Mouse (Mus musculus) MEL (cell line): ENCODE results near the gene Hoxa5.

ENCODE experiments used
- CHD1 ChIP-seq: IDR thresholded peaks from 2 replicates; pipeline ENCODE4 v1.6.1; 2012; ENCODE audit warnings: low read depth, mild to moderate bottlenecking, inconsistent platforms, low read length, improper control_type of control experiment
- CHD2 ChIP-seq: IDR thresholded peaks from 2 replicates; pipeline ENCODE4 v1.6.1; 2011; ENCODE audit warnings: low read length, improper control_type of control experiment
- CTCF ChIP-seq, 3 experiments: IDR thresholded peaks in 2 of 3; conservative IDR thresholded peaks in 1 of 3; 2 replicates each; pipeline ENCODE4 v1.5.1; 2011 to 2012; ENCODE audit warnings: low read length in 3 of 3, low read depth in 2 of 3, mild to moderate bottlenecking in 2 of 3, improper control_type of control experiment in 1 of 3, inconsistent platforms in 1 of 3, mixed read lengths in 1 of 3, moderate library complexity in 1 of 3; ENCODE audit not compliant: control insufficient read depth in 1 of 3, insufficient read depth in 1 of 3, poor library complexity in 1 of 3, severe bottlenecking in 1 of 3
- E2F4 ChIP-seq: IDR thresholded peaks from 2 replicates; pipeline ENCODE4 v1.6.1; 2011; ENCODE audit warnings: low read depth, low read length, improper control_type of control experiment, borderline replicate concordance
- ELF1 ChIP-seq: IDR thresholded peaks from 2 replicates; pipeline ENCODE4 v1.6.1; 2014; ENCODE audit warnings: low read depth, mild to moderate bottlenecking, inconsistent platforms, low read length, improper control_type of control experiment, moderate library complexity
- MXI1 ChIP-seq: IDR thresholded peaks from 2 replicates; pipeline ENCODE4 v1.6.1; 2011; ENCODE audit warnings: mild to moderate bottlenecking, low read depth, low read length, improper control_type of control experiment
- POLR2A ChIP-seq, 2 experiments: IDR thresholded peaks; 2 replicates each; pipeline ENCODE4 v1.6.1; 2011 to 2012; ENCODE audit warnings: low read length in 2 of 2, mild to moderate bottlenecking in 2 of 2, control low read depth in 1 of 2, improper control_type of control experiment in 1 of 2, low read depth in 1 of 2, moderate library complexity in 1 of 2; ENCODE audit not compliant: control insufficient read depth in 1 of 2, insufficient read depth in 1 of 2, poor library complexity in 1 of 2
- SMC3 ChIP-seq: IDR thresholded peaks from 2 replicates; pipeline ENCODE4 v1.6.1; 2011; ENCODE audit warnings: low read depth, low read length, improper control_type of control experiment
- TCF12 ChIP-seq: IDR thresholded peaks from 2 replicates; pipeline ENCODE4 v1.6.1; 2014; ENCODE audit warnings: low read depth, mild to moderate bottlenecking, inconsistent platforms, low read length, improper control_type of control experiment, moderate library complexity
- USF1 ChIP-seq: IDR thresholded peaks from 2 replicates; pipeline ENCODE4 v1.6.1; 2014; ENCODE audit warnings: low read depth, mild to moderate bottlenecking, inconsistent platforms, low read length, improper control_type of control experiment, moderate library complexity
- ZC3H11A ChIP-seq: IDR thresholded peaks from 2 replicates; pipeline ENCODE4 v1.6.1; 2012; ENCODE audit warnings: low read depth, mild to moderate bottlenecking, inconsistent platforms, low read length, improper control_type of control experiment
- ZMIZ1 ChIP-seq: IDR thresholded peaks from 2 replicates; pipeline ENCODE4 v1.6.1; 2012; ENCODE audit warnings: low read depth, mild to moderate bottlenecking, inconsistent platforms, low read length, improper control_type of control experiment, moderate library complexity

DNA sequence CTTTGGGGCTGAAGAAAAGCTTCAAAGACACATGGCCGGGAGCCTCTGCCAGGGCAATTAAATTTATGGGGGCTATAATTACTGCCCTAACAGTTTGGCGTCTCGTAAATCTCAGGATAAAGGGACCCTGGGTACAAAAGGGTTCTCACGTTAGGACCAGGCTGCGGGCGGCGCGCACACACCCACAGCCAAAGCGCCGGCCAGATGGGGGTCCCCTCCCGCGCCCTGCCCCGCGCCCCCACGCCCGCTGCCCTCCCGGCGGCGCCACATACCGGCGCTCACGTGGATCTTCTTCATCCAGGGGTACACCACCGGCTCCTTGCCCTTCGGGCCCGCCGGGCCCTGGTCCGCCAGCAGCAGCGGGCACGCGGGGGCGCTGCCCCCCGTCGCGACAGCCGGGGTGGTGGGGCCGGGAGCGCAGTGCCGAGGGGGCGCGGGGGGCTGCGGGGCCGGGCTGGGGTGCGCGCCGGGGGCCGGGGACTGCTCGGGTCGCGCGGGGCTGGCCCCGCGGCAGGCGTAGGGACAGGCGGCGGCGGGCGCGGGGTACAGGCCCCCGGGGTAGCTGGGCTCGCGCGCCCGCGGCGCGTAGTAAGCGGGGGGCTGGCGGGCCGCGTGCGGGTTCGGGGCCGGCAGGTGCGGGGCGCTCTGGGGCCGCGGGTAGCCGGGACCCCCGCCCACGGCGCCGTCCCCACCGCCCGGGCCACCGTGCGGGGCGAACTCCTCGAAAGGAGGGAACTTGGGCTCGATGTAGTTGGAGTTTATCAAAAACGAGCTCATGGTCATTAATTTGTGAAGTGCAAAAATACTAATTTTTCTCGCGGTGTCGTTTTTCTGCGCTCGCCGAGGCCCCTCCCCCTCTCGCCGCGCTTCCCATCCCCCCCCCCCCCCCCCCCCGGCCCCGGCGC is 13.2 kb downstream of the Hoxa5 start, which contains the start of gene Hoxa4:
- TF ChIP-seq E2F4, result no peak
- TF ChIP-seq ZC3H11A, result no peak
- no peak for TF ChIP-seq CTCF (IDR thresholded peaks at IDR 0.05 in 2 of 3, conservative IDR thresholded peaks at IDR 0.05 in 1 of 3; ENCODE audit: control insufficient read depth in 1 of 3, insufficient read depth in 1 of 3, low read depth in 2 of 3, low read length in 3 of 3, poor library complexity in 1 of 3, severe bottlenecking in 1 of 3)
- TF ChIP-seq SMC3, result no peak
- no peak for TF ChIP-seq TCF12
- no peak for TF ChIP-seq POLR2A (IDR thresholded peaks at IDR 0.05; ENCODE audit: control insufficient read depth in 1 of 2, insufficient read depth in 1 of 2, low read depth in 1 of 2, low read length in 2 of 2, poor library complexity in 1 of 2)
- no peak for TF ChIP-seq CHD1
- no peak for TF ChIP-seq MXI1
- TF ChIP-seq ZMIZ1, result no peak
- TF ChIP-seq ELF1, result no peak
- no peak for TF ChIP-seq USF1
- no peak for TF ChIP-seq CHD2
